In the genomic region with DNA sequence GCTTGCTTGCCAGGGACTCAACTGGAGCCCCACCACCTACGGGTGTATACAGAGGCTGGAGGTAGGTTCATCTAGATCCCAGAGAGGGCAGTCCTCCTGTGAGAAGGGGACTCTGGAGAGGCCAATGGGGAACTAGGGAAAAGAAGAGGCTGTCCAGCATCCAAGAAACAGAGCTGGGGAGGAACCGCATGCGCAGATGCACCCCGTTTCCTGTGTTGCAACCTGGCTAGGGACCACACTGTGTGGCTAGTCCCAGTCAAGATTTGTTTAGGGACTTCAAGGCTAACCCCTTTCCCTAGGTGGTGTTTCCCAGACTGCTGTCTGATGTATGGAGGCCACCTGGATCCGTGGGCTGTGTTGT, we compare ENCODE assay signal across 25 mouse cellular contexts. TPM values are rescaled to one million over a fixed set of nuclear protein-coding genes. Genes with fewer than 3 reads are reported as not detected.
DNase-seq lines count a peak whose midpoint lies in the region; ATAC-seq and TF ChIP-seq lines count a peak whose summit lies in the region.
"Had no signal": no experiment of that assay in that cellular context is flagged by ENCODE, and none has a peak within 500 bp of the region (broad histone marks: within the 10 kb centered on the region; RNA-seq: fewer than 3 reads in every experiment).

No protein-coding gene starts in this region.

- no peak for TF ChIP-seq CTCF in forebrain, postnatal 0 days (IDR thresholded peaks at IDR 0.05; ENCODE audit: low read depth)
- 0 out of 2 replicates have a peak, but pooled peaks have one; percentile 2 for TF ChIP-seq CTCF in bone marrow macrophage, adult 2 months (IDR thresholded peaks at IDR 0.05; ENCODE audit: low read depth, low read length)

- 0 out of 2 replicates have a peak overlapping the region, but pooled peaks have one; percentile 25 for H3K27ac ChIP-seq in forebrain, embryonic 10.5 days
- H3K27ac ChIP-seq in forebrain, postnatal 0 days (ENCODE audit: low read depth, low read length) = no peak overlapping the region
- H3K27ac ChIP-seq in midbrain, embryonic 15.5 days = no peak overlapping the region
- no peak overlapping the region for H3K27ac ChIP-seq in midbrain, embryonic 16.5 days (ENCODE audit: low read length)
- H3K27ac ChIP-seq in bone marrow macrophage, adult 2 months (ENCODE audit: insufficient read depth, low read depth, low read length) = peak overlapping the region; percentile 34
- H3K27ac ChIP-seq: forebrain, embryonic 12.5 days; hindbrain, embryonic 13.5 days; kidney, postnatal 0 days; macrophage; midbrain, embryonic 10.5 days; neural tube, embryonic 13.5 days had no signal

- H3K27me3 ChIP-seq in forebrain, embryonic 10.5 days (ENCODE audit: poor library complexity, severe bottlenecking) = no peaks in the 10 kb centered on the region
- H3K27me3 ChIP-seq in forebrain, postnatal 0 days (ENCODE audit: insufficient read depth, low read length) = no peaks in the 10 kb centered on the region
- H3K27me3 ChIP-seq in midbrain, embryonic 15.5 days (replicated peaks) = no peaks in the 10 kb centered on the region
- H3K27me3 ChIP-seq in midbrain, embryonic 16.5 days (ENCODE audit: control insufficient read depth, insufficient read depth, low read depth, low read length) = no peaks in the 10 kb centered on the region
- H3K27me3 ChIP-seq: forebrain, embryonic 12.5 days; heart, embryonic 12.5 days; hindbrain, embryonic 13.5 days; neural tube, embryonic 13.5 days had no signal

- ATAC-seq in forebrain, postnatal 0 days = no peak
- 0 out of 2 replicates have a peak, but pooled peaks have one; percentile 30 for ATAC-seq in midbrain, embryonic 15.5 days (replicated peaks)
- no peak for ATAC-seq in midbrain, embryonic 16.5 days
- peak; percentile 40 for ATAC-seq in megakaryocyte, adult 5-6 weeks (ENCODE audit: poor library complexity, severe bottlenecking)
- ATAC-seq: intestine, embryonic 16.5 days had no signal

- H3K4me1 ChIP-seq in forebrain, embryonic 10.5 days = peaks cover 20% of the 10 kb centered on the region; the same call in 1 of the 2 replicates
- no peaks in the 10 kb centered on the region for H3K4me1 ChIP-seq in forebrain, postnatal 0 days (ENCODE audit: insufficient read depth)
- peaks cover 16% of the 10 kb centered on the region for H3K4me1 ChIP-seq in midbrain, embryonic 15.5 days
- H3K4me1 ChIP-seq in midbrain, embryonic 16.5 days (ENCODE audit: control insufficient read depth, insufficient read depth, low read length) = peaks cover 6% of the 10 kb centered on the region; the same call in 1 of the 2 replicates
- H3K4me1 ChIP-seq in bone marrow macrophage, adult 2 months (ENCODE audit: control insufficient read depth, insufficient read depth, low read length) = peaks cover 36% of the 10 kb centered on the region

- TF ChIP-seq POLR2A in bone marrow macrophage, adult 2 months (IDR thresholded peaks at IDR 0.05; ENCODE audit: borderline replicate concordance, low read depth, low read length) = no peak

- H3K4me3 ChIP-seq in forebrain, embryonic 10.5 days = no peak overlapping the region
- H3K4me3 ChIP-seq in forebrain, postnatal 0 days (ENCODE audit: low read depth, low read length) = no peak overlapping the region
- H3K4me3 ChIP-seq in midbrain, embryonic 15.5 days = no peak overlapping the region
- no peak overlapping the region for H3K4me3 ChIP-seq in midbrain, embryonic 16.5 days (ENCODE audit: low read depth, low read length)
- H3K4me3 ChIP-seq in bone marrow macrophage, adult 2 months (ENCODE audit: insufficient read depth, low read length) = no peak overlapping the region
- H3K4me3 ChIP-seq: erythroblast, embryonic 14.5 days; forebrain, embryonic 12.5 days; heart, embryonic 12.5 days; hindbrain, embryonic 13.5 days; midbrain, embryonic 10.5 days; neural tube, embryonic 13.5 days had no signal

- 90% methylated on average over 5 of the region's 5 CpGs for WGBS in forebrain, embryonic 10.5 days
- 90% methylated on average over 5 of the region's 5 CpGs for WGBS in forebrain, postnatal 0 days
- WGBS in midbrain, embryonic 15.5 days = 91% methylated on average over 5 of the region's 5 CpGs
- 95% methylated on average over 5 of the region's 5 CpGs for WGBS in midbrain, embryonic 16.5 days

- no peak for DNase-seq in forebrain, embryonic 10.5 days (ENCODE audit: extremely low spot score, low spot score)
- DNase-seq in forebrain, postnatal 0 days = no peak
- DNase-seq in heart, adult 9 months (ENCODE audit: low spot score in 2 of 2) = no peak
- DNase-seq in kidney, postnatal 4 days = no peak
- DNase-seq: adrenal gland, postnatal 10 days; gastrocnemius, postnatal 14 days; heart, adult 11 months; heart, postnatal 4 days; kidney, adult 8-10 months; lung, adult 2 months; lung, postnatal 10 days; thymus, postnatal 25 days had no signal

- no peaks in the 10 kb centered on the region for H3K9me3 ChIP-seq in forebrain, embryonic 10.5 days
- no peaks in the 10 kb centered on the region for H3K9me3 ChIP-seq in forebrain, postnatal 0 days (ENCODE audit: low read length)
- H3K9me3 ChIP-seq in midbrain, embryonic 15.5 days = no peaks in the 10 kb centered on the region
- H3K9me3 ChIP-seq in midbrain, embryonic 16.5 days (replicated peaks; ENCODE audit: control insufficient read depth, low read length, poor library complexity, severe bottlenecking) = no peaks in the 10 kb centered on the region
- H3K9me3 ChIP-seq: forebrain, embryonic 12.5 days; heart, embryonic 12.5 days; hindbrain, embryonic 13.5 days; midbrain, embryonic 10.5 days; neural tube, embryonic 13.5 days had no signal

- no peak overlapping the region for H3K4me2 ChIP-seq in forebrain, postnatal 0 days (ENCODE audit: low read depth)
- no peak overlapping the region for H3K4me2 ChIP-seq in midbrain, embryonic 15.5 days
- H3K4me2 ChIP-seq in midbrain, embryonic 16.5 days (ENCODE audit: low read length) = no peak overlapping the region
- H3K4me2 ChIP-seq: forebrain, embryonic 12.5 days; heart, embryonic 12.5 days; hindbrain, embryonic 13.5 days; neural tube, embryonic 13.5 days had no signal

- peaks cover 62% of the 10 kb centered on the region for H3K36me3 ChIP-seq in forebrain, embryonic 10.5 days (replicated peaks)
- no peaks in the 10 kb centered on the region; the same call in 1 of the 2 replicates for H3K36me3 ChIP-seq in forebrain, postnatal 0 days (ENCODE audit: insufficient read depth)
- H3K36me3 ChIP-seq in midbrain, embryonic 15.5 days (replicated peaks) = no peaks in the 10 kb centered on the region
- no peaks in the 10 kb centered on the region for H3K36me3 ChIP-seq in midbrain, embryonic 16.5 days (ENCODE audit: control insufficient read depth, insufficient read depth, low read length)
- H3K36me3 ChIP-seq: neural tube, embryonic 13.5 days had no signal

- no peak overlapping the region for H3K9ac ChIP-seq in forebrain, postnatal 0 days
- no peak overlapping the region for H3K9ac ChIP-seq in midbrain, embryonic 15.5 days
- no peak overlapping the region for H3K9ac ChIP-seq in midbrain, embryonic 16.5 days (ENCODE audit: low read depth, low read length)
- H3K9ac ChIP-seq: forebrain, embryonic 12.5 days; heart, embryonic 12.5 days; hindbrain, embryonic 13.5 days; neural tube, embryonic 13.5 days had no signal

RNA-seq across cellular contexts. Expression of a gene that starts 41.5 kb away (rescaled TPM):
- 42.2 and 44.7 TPM in 2 replicates for polyA plus RNA-seq in forebrain, embryonic 10.5 days (2016; fragmentation: Nextera tagmentation; extraction: Ambion mirVana)
- total RNA-seq in forebrain, postnatal 0 days (2014; rRNA removed) = 44.8 and 52.9 TPM in 2 replicates
- 23.3 and 53.5 TPM in 2 replicates for polyA plus RNA-seq in forebrain, postnatal 0 days (2015; fragmentation: Nextera tagmentation; extraction: Ambion mirVana)
- polyA plus RNA-seq in midbrain, embryonic 15.5 days (2015; fragmentation: Nextera tagmentation; extraction: Ambion mirVana) = 62.0 and 65.7 TPM in 2 replicates
- 67.2 and 68.3 TPM in 2 replicates for polyA plus RNA-seq in midbrain, embryonic 16.5 days (2015; fragmentation: Nextera tagmentation; extraction: Ambion mirVana)
- polyA plus RNA-seq in bone marrow macrophage, adult 2 months (2012; ENCODE audit: insufficient read depth, insufficient read length, missing spikeins) = 13.9 and 18.8 TPM in 2 replicates
- 8.9 and 12.8 TPM in 2 replicates for total RNA-seq in megakaryocyte, adult 5-6 weeks (2015)
- total RNA-seq in megakaryocyte, adult 5-6 weeks (2017) = 11.8 and 12.1 TPM in 2 replicates

Comparison
In these comparisons a context has a peak if more than half of its experiments do, and no peak if none do; other contexts are left out.
1. H3K27ac ChIP-seq: peak in forebrain, embryonic 10.5 days (single experiment) and bone marrow macrophage, adult 2 months (single experiment); none in forebrain, postnatal 0 days (single experiment), midbrain, embryonic 15.5 days (single experiment) and midbrain, embryonic 16.5 days (single experiment).
2. ATAC-seq: peak in midbrain, embryonic 15.5 days (single experiment) and megakaryocyte, adult 5-6 weeks (single experiment); none in forebrain, postnatal 0 days (single experiment) and midbrain, embryonic 16.5 days (single experiment).